Mouse (Mus musculus): Measurements from ENCODE around the gene Ppp1r3e.
A peak's percentile ranks its signal among the peaks of the same experiment; 100 is the strongest.

DNA sequence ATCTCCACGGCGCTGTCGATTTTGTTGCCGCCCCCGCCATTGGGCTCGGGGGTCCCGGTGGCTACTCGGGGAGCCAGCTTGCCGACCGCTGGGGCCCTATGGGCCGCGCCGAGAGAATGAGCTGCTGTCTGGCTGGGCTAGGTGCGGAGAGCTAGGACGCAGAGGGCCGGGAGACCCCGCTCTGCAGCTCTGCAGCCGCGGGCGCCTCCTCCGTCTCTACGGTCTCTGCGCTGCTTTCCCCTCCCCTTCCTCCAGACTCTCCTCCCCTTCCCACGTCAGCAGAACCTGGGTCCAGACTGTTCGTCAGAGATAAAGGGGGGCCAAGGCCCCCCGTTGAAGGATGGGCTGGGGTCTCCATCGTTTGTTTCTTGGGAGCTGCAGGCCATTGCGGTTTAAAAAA lies 35.5 kb upstream of the Ppp1r3e start, which contains the start of gene Slc22a17:
- TF ChIP-seq CTCF (IDR thresholded peaks at IDR 0.05) = no peak
- peak; percentile 82 for TF ChIP-seq POLR2A (IDR thresholded peaks at IDR 0.05; ENCODE audit: insufficient read depth, low read depth, low read length)
